Mouse (Mus musculus) MEL (cell line): ENCODE data around the gene Id3.

Experiments
- CTCF ChIP-seq, 3 experiments: IDR thresholded peaks in 2 of 3; conservative IDR thresholded peaks in 1 of 3; 2 replicates each; pipeline ENCODE4 v1.5.1; 2011 to 2012; ENCODE audit warnings: low read length in 3 of 3, low read depth in 2 of 3, mild to moderate bottlenecking in 2 of 3, improper control_type of control experiment in 1 of 3, inconsistent platforms in 1 of 3, mixed read lengths in 1 of 3, moderate library complexity in 1 of 3; ENCODE audit not compliant: control insufficient read depth in 1 of 3, insufficient read depth in 1 of 3, poor library complexity in 1 of 3, severe bottlenecking in 1 of 3
- E2F4 ChIP-seq: IDR thresholded peaks from 2 replicates; pipeline ENCODE4 v1.6.1; 2011; ENCODE audit warnings: low read depth, low read length, improper control_type of control experiment, borderline replicate concordance
- EP300 ChIP-seq, 2 experiments: IDR thresholded peaks; 2 replicates each; pipeline ENCODE4 v1.6.1; 2011; ENCODE audit warnings: improper control_type of control experiment in 2 of 2, low read length in 2 of 2, low read depth in 1 of 2, mild to moderate bottlenecking in 1 of 2
- GATA1 ChIP-seq: IDR thresholded peaks from 2 replicates; pipeline ENCODE4 v1.6.1; 2011; ENCODE audit warnings: low read depth, low read length, improper control_type of control experiment
- MAX ChIP-seq: IDR thresholded peaks from 2 replicates; pipeline ENCODE4 v1.6.1; 2011; ENCODE audit warnings: low read length, improper control_type of control experiment
- MYC ChIP-seq: IDR thresholded peaks from 2 replicates; pipeline ENCODE4 v1.6.1; 2011; ENCODE audit warnings: low read depth, mild to moderate bottlenecking, low read length, improper control_type of control experiment, moderate library complexity
- POLR2A ChIP-seq, 2 experiments: IDR thresholded peaks; 2 replicates each; pipeline ENCODE4 v1.6.1; 2011 to 2012; ENCODE audit warnings: low read length in 2 of 2, mild to moderate bottlenecking in 2 of 2, control low read depth in 1 of 2, improper control_type of control experiment in 1 of 2, low read depth in 1 of 2, moderate library complexity in 1 of 2; ENCODE audit not compliant: control insufficient read depth in 1 of 2, insufficient read depth in 1 of 2, poor library complexity in 1 of 2
- ZKSCAN1 ChIP-seq: IDR thresholded peaks from 2 replicates; pipeline ENCODE4 v1.6.1; 2012; ENCODE audit warnings: low read depth, mild to moderate bottlenecking, inconsistent platforms, low read length, improper control_type of control experiment, moderate library complexity
- ZNF384 ChIP-seq: IDR thresholded peaks from 2 replicates; pipeline ENCODE4 v1.6.1; 2012; ENCODE audit warnings: low read depth, mild to moderate bottlenecking, inconsistent platforms, low read length, improper control_type of control experiment

- TF ChIP-seq CTCF (IDR thresholded peaks at IDR 0.05 in 2 of 3, conservative IDR thresholded peaks at IDR 0.05 in 1 of 3; ENCODE audit: control insufficient read depth in 1 of 3, insufficient read depth in 1 of 3, low read depth in 2 of 3, low read length in 3 of 3, poor library complexity in 1 of 3, severe bottlenecking in 1 of 3), result no peak
- no peak for TF ChIP-seq GATA1
- no peak for TF ChIP-seq E2F4
- no peak for TF ChIP-seq EP300 (IDR thresholded peaks at IDR 0.05; ENCODE audit: low read depth in 1 of 2, low read length in 2 of 2)
- no peak for TF ChIP-seq ZKSCAN1
- no peak for TF ChIP-seq ZNF384
- no peak for TF ChIP-seq POLR2A (IDR thresholded peaks at IDR 0.05; ENCODE audit: control insufficient read depth in 1 of 2, insufficient read depth in 1 of 2, low read depth in 1 of 2, low read length in 2 of 2, poor library complexity in 1 of 2)
- no peak for TF ChIP-seq MYC
- no peak for TF ChIP-seq MAX
Measured at GRCm38 (mm10) chr4:136100396-136101070, 42.8 kb upstream of the Id3 start.
